Mouse (Mus musculus): Measurements from ENCODE around the gene Cdk5rap2. TPM values are rescaled to one million over a fixed set of nuclear protein-coding genes. Genes with fewer than 3 reads are reported as not detected.

The Cdk5rap2 gene
- polyA plus RNA-seq, 1 experiment from 2014 or later = 12.4 TPM

DNA sequence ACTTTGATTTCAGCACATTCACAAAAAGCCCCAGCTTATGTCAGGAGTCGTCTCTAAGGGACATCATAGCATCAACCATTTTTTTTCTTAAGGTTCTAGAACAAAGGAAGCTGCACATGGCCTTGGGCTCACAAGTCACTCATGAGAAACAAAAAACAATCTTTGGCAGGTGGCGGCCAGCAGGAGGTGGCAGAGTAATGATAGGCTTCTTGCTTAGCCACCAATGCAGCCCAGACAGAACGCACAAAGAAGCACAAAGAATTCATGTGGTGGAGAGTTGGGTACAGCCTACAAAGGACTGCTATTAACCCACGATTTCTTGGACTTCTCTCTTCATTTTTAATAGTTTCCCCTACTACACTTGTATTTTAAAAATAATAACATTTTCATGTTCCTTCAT lies 32.9 kb downstream of the Cdk5rap2 start:
- DNase-seq (ENCODE audit: low spot score) = no peak
- Histone ChIP-seq H3K9ac (ENCODE audit: low read depth, low read length) (no peak overlapping the region), H3K36me3 (ENCODE audit: control insufficient read depth, insufficient read depth, low read length) (no peaks in the 10 kb centered on the region), H3K27ac (ENCODE audit: low read depth, low read length) (no peak overlapping the region), H3K4me2 (no peak overlapping the region), H3K4me1 (replicated peaks; ENCODE audit: control insufficient read depth, insufficient read depth, low read length) (no peaks in the 10 kb centered on the region), H3K27me3 (replicated peaks; ENCODE audit: control insufficient read depth, insufficient read depth, low read length) (no peaks in the 10 kb centered on the region), H3K9me3 (ENCODE audit: control insufficient read depth, low read length) (no peaks in the 10 kb centered on the region), H3K4me3 (ENCODE audit: low read depth, low read length) (no peak overlapping the region)
- ATAC-seq (replicated peaks; ENCODE audit: low FRiP score) = no peak
- 86% methylated on average over 4 of the region's 4 CpGs for WGBS

GRCm38 (mm10) chr4:70365061-70365858 lies 45.0 kb downstream of the Cdk5rap2 start:
- no peaks in the 10 kb centered on the region for H3K36me3 ChIP-seq (ENCODE audit: control insufficient read depth, insufficient read depth, low read length)
- H3K4me3 ChIP-seq (ENCODE audit: low read depth, low read length) = no peak overlapping the region
- ATAC-seq (replicated peaks; ENCODE audit: low FRiP score) (no peak), DNase-seq (ENCODE audit: low spot score) (no peak)
- 87% methylated on average over 11 of the region's 11 CpGs for WGBS
- H3K4me1 ChIP-seq (replicated peaks; ENCODE audit: control insufficient read depth, insufficient read depth, low read length) = no peaks in the 10 kb centered on the region
- H3K9ac ChIP-seq (ENCODE audit: low read depth, low read length) = no peak overlapping the region
- no peaks in the 10 kb centered on the region for H3K9me3 ChIP-seq (ENCODE audit: control insufficient read depth, low read length)
- H3K27me3 ChIP-seq (replicated peaks; ENCODE audit: control insufficient read depth, insufficient read depth, low read length) = no peaks in the 10 kb centered on the region
- no peak overlapping the region for H3K27ac ChIP-seq (ENCODE audit: low read depth, low read length)
- H3K4me2 ChIP-seq = no peak overlapping the region

DNA sequence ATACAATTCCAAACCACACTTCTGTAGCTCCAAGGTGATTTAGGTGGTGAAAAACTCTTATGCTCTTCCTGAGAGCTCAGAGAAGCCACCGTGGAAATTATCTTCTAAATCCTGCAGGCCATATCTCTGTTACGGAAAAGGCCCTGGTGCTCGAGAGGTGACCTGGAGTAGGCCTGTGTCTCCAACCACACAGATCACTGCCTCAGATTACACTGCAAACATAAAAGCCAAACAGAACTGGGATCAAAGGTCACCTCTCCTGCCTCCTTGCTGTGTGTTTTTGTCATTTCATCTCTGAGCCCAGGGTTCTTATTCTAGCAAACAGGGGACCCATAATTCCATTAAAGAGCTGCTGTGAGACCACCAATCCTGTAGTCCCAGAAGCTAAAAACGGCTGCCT lies 48.9 kb downstream of the Cdk5rap2 start:
- no peaks in the 10 kb centered on the region for H3K4me1 ChIP-seq (replicated peaks; ENCODE audit: control insufficient read depth, insufficient read depth, low read length)
- ATAC-seq (replicated peaks; ENCODE audit: low FRiP score) (peak; percentile 35; the same call in 1 of the 2 replicates), DNase-seq (ENCODE audit: low spot score) (no peak)
- H3K4me3 ChIP-seq (ENCODE audit: low read depth, low read length) = no peak overlapping the region
- H3K9me3 ChIP-seq (ENCODE audit: control insufficient read depth, low read length) = no peaks in the 10 kb centered on the region
- H3K4me2 ChIP-seq = no peak overlapping the region; the same call in 1 of the 2 replicates
- H3K27ac ChIP-seq (ENCODE audit: low read depth, low read length) = no peak overlapping the region
- peaks cover 7% of the 10 kb centered on the region; the same call in 1 of the 2 replicates for H3K36me3 ChIP-seq (ENCODE audit: control insufficient read depth, insufficient read depth, low read length)
- no peak overlapping the region for H3K9ac ChIP-seq (ENCODE audit: low read depth, low read length)
- H3K27me3 ChIP-seq (replicated peaks; ENCODE audit: control insufficient read depth, insufficient read depth, low read length) = no peaks in the 10 kb centered on the region
- WGBS = 53% methylated on average over 4 of the region's 4 CpGs

GRCm38 (mm10) chr4:70355659-70356350 lies 54.4 kb downstream of the Cdk5rap2 start:
- peak; percentile 77; the same call in 1 of the 2 replicates for ATAC-seq (replicated peaks; ENCODE audit: low FRiP score)
- WGBS = 70% methylated on average over 9 of the region's 9 CpGs
- H3K9me3 ChIP-seq (ENCODE audit: control insufficient read depth, low read length) = no peaks in the 10 kb centered on the region
- peaks cover 10% of the 10 kb centered on the region; the same call in 1 of the 2 replicates for H3K36me3 ChIP-seq (ENCODE audit: control insufficient read depth, insufficient read depth, low read length)
- no peaks in the 10 kb centered on the region for H3K27me3 ChIP-seq (replicated peaks; ENCODE audit: control insufficient read depth, insufficient read depth, low read length)
- DNase-seq (ENCODE audit: low spot score) = no peak
- no peak overlapping the region for H3K4me3 ChIP-seq (ENCODE audit: low read depth, low read length)
- H3K27ac ChIP-seq (ENCODE audit: low read depth, low read length) = no peak overlapping the region
- no peaks in the 10 kb centered on the region for H3K4me1 ChIP-seq (replicated peaks; ENCODE audit: control insufficient read depth, insufficient read depth, low read length)
- no peak overlapping the region for H3K4me2 ChIP-seq
- H3K9ac ChIP-seq (ENCODE audit: low read depth, low read length) = no peak overlapping the region

GRCm38 (mm10) chr4:70354448-70354847 lies 55.8 kb downstream of the Cdk5rap2 start:
- WGBS = 92% methylated on average over 14 of the region's 14 CpGs
- H3K27ac ChIP-seq (ENCODE audit: low read depth, low read length) = no peak overlapping the region
- H3K4me2 ChIP-seq = no peak overlapping the region
- H3K9me3 ChIP-seq (ENCODE audit: control insufficient read depth, low read length) = no peaks in the 10 kb centered on the region
- ATAC-seq (replicated peaks; ENCODE audit: low FRiP score) (no peak), DNase-seq (ENCODE audit: low spot score) (no peak)
- H3K36me3 ChIP-seq (ENCODE audit: control insufficient read depth, insufficient read depth, low read length) = peaks cover 4% of the 10 kb centered on the region; the same call in 1 of the 2 replicates
- H3K4me1 ChIP-seq (replicated peaks; ENCODE audit: control insufficient read depth, insufficient read depth, low read length) = no peaks in the 10 kb centered on the region
- H3K27me3 ChIP-seq (replicated peaks; ENCODE audit: control insufficient read depth, insufficient read depth, low read length) = no peaks in the 10 kb centered on the region
- no peak overlapping the region for H3K9ac ChIP-seq (ENCODE audit: low read depth, low read length)
- H3K4me3 ChIP-seq (ENCODE audit: low read depth, low read length) = no peak overlapping the region

GRCm38 (mm10) chr4:70353656-70354055 lies 56.6 kb downstream of the Cdk5rap2 start:
- 93% methylated on average over 3 of the region's 3 CpGs for WGBS
- no peak for ATAC-seq (replicated peaks; ENCODE audit: low FRiP score)
- Histone ChIP-seq H3K36me3 (ENCODE audit: control insufficient read depth, insufficient read depth, low read length) (peaks cover 4% of the 10 kb centered on the region; the same call in 1 of the 2 replicates), H3K4me1 (replicated peaks; ENCODE audit: control insufficient read depth, insufficient read depth, low read length) (no peaks in the 10 kb centered on the region), H3K4me3 (ENCODE audit: low read depth, low read length) (no peak overlapping the region), H3K9ac (ENCODE audit: low read depth, low read length) (no peak overlapping the region), H3K4me2 (no peak overlapping the region), H3K9me3 (ENCODE audit: control insufficient read depth, low read length) (no peaks in the 10 kb centered on the region), H3K27me3 (replicated peaks; ENCODE audit: control insufficient read depth, insufficient read depth, low read length) (no peaks in the 10 kb centered on the region), H3K27ac (ENCODE audit: low read depth, low read length) (no peak overlapping the region)
- no peak for DNase-seq (ENCODE audit: low spot score)

DNA sequence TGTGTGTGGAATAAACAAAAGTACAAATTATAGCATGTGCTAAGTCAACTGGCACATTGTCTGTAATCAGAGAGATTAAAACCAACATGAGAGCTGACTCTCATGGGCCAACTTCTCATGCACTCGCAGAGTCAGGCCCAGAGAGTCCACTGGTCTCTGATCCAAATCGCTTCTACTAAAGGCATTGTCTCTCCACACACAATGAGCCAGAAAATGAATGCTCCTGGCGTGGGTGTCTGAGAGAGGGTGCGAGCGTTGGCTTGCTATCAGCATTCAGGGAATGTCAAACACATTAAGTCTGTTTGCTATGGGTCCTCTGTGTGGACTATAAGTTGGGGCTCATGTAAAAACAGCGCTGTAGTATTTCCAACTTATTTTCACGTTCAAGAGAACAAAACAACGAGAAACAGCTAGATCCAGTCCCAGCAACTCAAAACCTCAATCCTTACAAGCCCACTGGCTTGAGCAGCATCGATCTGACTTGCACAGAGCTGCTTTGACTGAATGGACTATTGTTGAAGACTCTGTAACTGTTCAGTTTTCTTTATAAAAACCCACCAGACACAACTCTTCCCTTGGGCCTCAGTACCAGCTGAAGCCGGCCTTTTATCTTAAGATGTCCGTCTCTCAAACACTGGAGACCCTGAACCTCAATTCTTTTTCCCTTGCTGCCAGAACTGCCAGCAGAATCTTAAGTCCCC lies 74.6 kb downstream of the Cdk5rap2 start:
- no peaks in the 10 kb centered on the region for H3K9me3 ChIP-seq (ENCODE audit: control insufficient read depth, low read length)
- no peaks in the 10 kb centered on the region for H3K27me3 ChIP-seq (replicated peaks; ENCODE audit: control insufficient read depth, insufficient read depth, low read length)
- no peak overlapping the region for H3K4me2 ChIP-seq
- no peak overlapping the region for H3K27ac ChIP-seq (ENCODE audit: low read depth, low read length)
- H3K9ac ChIP-seq (ENCODE audit: low read depth, low read length) = no peak overlapping the region
- no peaks in the 10 kb centered on the region; the same call in 1 of the 2 replicates for H3K36me3 ChIP-seq (ENCODE audit: control insufficient read depth, insufficient read depth, low read length)
- 83% methylated on average over 11 of the region's 11 CpGs for WGBS
- no peak overlapping the region for H3K4me3 ChIP-seq (ENCODE audit: low read depth, low read length)
- H3K4me1 ChIP-seq (replicated peaks; ENCODE audit: control insufficient read depth, insufficient read depth, low read length) = no peaks in the 10 kb centered on the region
- ATAC-seq (replicated peaks; ENCODE audit: low FRiP score) (no peak), DNase-seq (ENCODE audit: low spot score) (no peak)

- no peak overlapping the region for H3K4me2 ChIP-seq
- WGBS = 85% methylated on average over 4 of the region's 4 CpGs
- ATAC-seq (replicated peaks; ENCODE audit: low FRiP score) = no peak
- H3K27me3 ChIP-seq (replicated peaks; ENCODE audit: control insufficient read depth, insufficient read depth, low read length) = no peaks in the 10 kb centered on the region
- H3K27ac ChIP-seq (ENCODE audit: low read depth, low read length) = no peak overlapping the region
- H3K9me3 ChIP-seq (ENCODE audit: control insufficient read depth, low read length) = no peaks in the 10 kb centered on the region
- no peaks in the 10 kb centered on the region; the same call in 1 of the 2 replicates for H3K36me3 ChIP-seq (ENCODE audit: control insufficient read depth, insufficient read depth, low read length)
- H3K9ac ChIP-seq (ENCODE audit: low read depth, low read length) = no peak overlapping the region
- H3K4me3 ChIP-seq (ENCODE audit: low read depth, low read length) = no peak overlapping the region
- no peaks in the 10 kb centered on the region for H3K4me1 ChIP-seq (replicated peaks; ENCODE audit: control insufficient read depth, insufficient read depth, low read length)
- no peak for DNase-seq (ENCODE audit: low spot score)
Measured at GRCm38 (mm10) chr4:70334995-70335394, 75.2 kb downstream of the Cdk5rap2 start.
